Mouse (Mus musculus): ENCODE results near the gene Ghrhr. TPM values are rescaled to one million over a fixed set of nuclear protein-coding genes. Genes with fewer than 3 reads are reported as not detected.

The Ghrhr gene
- total and polyA plus RNA-seq, 2 experiments = 0.09 TPM; not detected in 1

DNA sequence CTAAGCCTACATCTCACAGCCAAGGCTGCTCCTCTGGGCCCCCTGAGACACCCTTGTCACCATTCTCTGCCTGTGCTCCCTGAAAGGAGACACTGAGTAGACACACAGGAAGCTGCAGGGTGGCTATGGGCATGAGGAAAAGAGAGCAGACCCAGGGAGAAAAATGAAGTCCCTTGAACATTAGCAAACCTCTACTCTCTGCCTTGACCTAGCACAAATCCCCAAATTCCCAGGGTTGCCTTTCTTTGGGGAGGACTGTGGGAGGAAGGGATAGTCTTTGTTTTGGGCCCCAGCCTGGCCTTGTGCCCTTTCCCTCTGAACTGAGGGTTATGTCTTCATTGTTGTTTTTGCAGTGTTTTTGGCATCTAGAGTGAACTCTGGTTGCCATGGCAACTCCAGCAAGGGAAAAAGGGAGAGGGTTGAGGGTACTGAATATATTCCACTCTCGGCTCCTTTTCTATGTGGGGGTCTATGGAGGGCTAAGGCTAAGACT is 44.8 kb downstream of the Ghrhr start:
- no peak for DNase-seq (ENCODE audit: extremely low read depth, low read depth, low spot score)
- no peaks in the 10 kb centered on the region for H3K79me2 ChIP-seq (ENCODE audit: control insufficient read depth, insufficient read depth, low read length)
- no peak overlapping the region for H3K9ac ChIP-seq (ENCODE audit: low read depth, low read length)
- peaks cover 3% of the 10 kb centered on the region; the same call in 1 of the 2 replicates for H3K27me3 ChIP-seq (ENCODE audit: control insufficient read depth, insufficient read depth, low read length)
- H3K36me3 ChIP-seq (ENCODE audit: control insufficient read depth, insufficient read depth, low read length) = no peaks in the 10 kb centered on the region
- no peak overlapping the region for H3K4me3 ChIP-seq (ENCODE audit: insufficient read depth, low read depth, low read length)
- no peak overlapping the region for H3K27ac ChIP-seq (replicated peaks; ENCODE audit: insufficient read depth, low read depth, low read length)
- H3K4me1 ChIP-seq (ENCODE audit: control insufficient read depth, insufficient read depth, low read length) = no peaks in the 10 kb centered on the region
- WGBS = 44% methylated on average over 1 of the region's 1 CpGs
- TF ChIP-seq CTCF (IDR thresholded peaks at IDR 0.05; ENCODE audit: low read depth, low read length) (no peak), POLR2A (IDR thresholded peaks at IDR 0.05; ENCODE audit: extremely low read depth, insufficient read depth, low read length) (no peak)

DNA sequence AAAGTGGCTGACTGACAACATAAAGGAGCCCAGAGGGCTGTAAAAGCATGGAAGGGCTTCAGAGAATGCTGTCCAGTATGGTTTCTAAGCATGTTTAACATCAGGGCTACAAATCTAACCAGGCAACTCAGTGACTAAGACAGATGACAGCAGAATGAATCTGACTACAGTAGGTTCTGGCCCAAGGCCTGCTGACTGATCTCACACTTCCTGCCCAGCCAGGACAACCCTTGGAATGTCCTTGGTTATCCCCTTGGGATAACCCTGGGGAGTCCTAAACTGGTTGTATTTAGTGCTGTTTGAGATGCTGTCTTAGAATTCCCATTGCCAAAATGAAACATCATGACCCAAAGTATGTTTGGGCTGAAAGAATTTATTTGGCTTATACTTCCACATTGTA is 56.0 kb downstream of the Ghrhr start:
- H3K4me3 ChIP-seq (ENCODE audit: insufficient read depth, low read depth, low read length) = no peak overlapping the region
- H3K27me3 ChIP-seq (ENCODE audit: control insufficient read depth, insufficient read depth, low read length) = no peaks in the 10 kb centered on the region
- H3K79me2 ChIP-seq (ENCODE audit: control insufficient read depth, insufficient read depth, low read length) = no peaks in the 10 kb centered on the region
- DNase-seq (ENCODE audit: extremely low read depth, low read depth, low spot score) = no peak
- no peaks in the 10 kb centered on the region for H3K4me1 ChIP-seq (ENCODE audit: control insufficient read depth, insufficient read depth, low read length)
- no peaks in the 10 kb centered on the region for H3K36me3 ChIP-seq (ENCODE audit: control insufficient read depth, insufficient read depth, low read length)
- H3K27ac ChIP-seq (replicated peaks; ENCODE audit: insufficient read depth, low read depth, low read length) = no peak overlapping the region
- H3K9ac ChIP-seq (ENCODE audit: low read depth, low read length) = no peak overlapping the region
- TF ChIP-seq POLR2A (IDR thresholded peaks at IDR 0.05; ENCODE audit: extremely low read depth, insufficient read depth, low read length) = no peak
- TF ChIP-seq CTCF (IDR thresholded peaks at IDR 0.05; ENCODE audit: low read depth, low read length) = no peak

DNA sequence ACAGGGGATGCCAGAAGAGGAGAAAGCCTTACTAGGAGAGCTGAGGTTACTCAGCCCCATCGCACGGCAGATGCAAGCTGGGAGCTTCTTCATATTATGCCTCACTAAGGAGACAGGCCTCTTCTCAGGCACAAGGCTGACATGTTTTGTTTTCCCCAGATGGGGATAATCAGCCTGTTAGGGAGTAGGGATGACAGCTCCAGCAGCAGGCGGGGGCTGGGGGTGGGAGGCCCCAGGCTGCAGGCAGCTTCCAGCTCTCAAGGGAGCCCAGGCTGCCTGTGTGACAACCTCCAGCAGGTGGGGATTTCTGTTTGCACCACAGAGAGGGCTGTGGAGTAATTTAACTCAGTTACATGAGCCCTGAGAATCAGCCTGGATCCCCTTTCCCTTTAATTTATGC is 58.3 kb downstream of the Ghrhr start:
- no peak overlapping the region for H3K9ac ChIP-seq (ENCODE audit: low read depth, low read length)
- WGBS = 60% methylated on average over 3 of the region's 3 CpGs
- no peaks in the 10 kb centered on the region for H3K36me3 ChIP-seq (ENCODE audit: control insufficient read depth, insufficient read depth, low read length)
- no peak overlapping the region for H3K27ac ChIP-seq (replicated peaks; ENCODE audit: insufficient read depth, low read depth, low read length)
- H3K27me3 ChIP-seq (ENCODE audit: control insufficient read depth, insufficient read depth, low read length) = no peaks in the 10 kb centered on the region
- DNase-seq (ENCODE audit: extremely low read depth, low read depth, low spot score) = no peak
- H3K4me1 ChIP-seq (ENCODE audit: control insufficient read depth, insufficient read depth, low read length) = no peaks in the 10 kb centered on the region
- H3K79me2 ChIP-seq (ENCODE audit: control insufficient read depth, insufficient read depth, low read length) = no peaks in the 10 kb centered on the region
- no peak overlapping the region for H3K4me3 ChIP-seq (ENCODE audit: insufficient read depth, low read depth, low read length)
- no peak for TF ChIP-seq CTCF (IDR thresholded peaks at IDR 0.05; ENCODE audit: low read depth, low read length)
- TF ChIP-seq POLR2A (IDR thresholded peaks at IDR 0.05; ENCODE audit: extremely low read depth, insufficient read depth, low read length) = no peak

DNA sequence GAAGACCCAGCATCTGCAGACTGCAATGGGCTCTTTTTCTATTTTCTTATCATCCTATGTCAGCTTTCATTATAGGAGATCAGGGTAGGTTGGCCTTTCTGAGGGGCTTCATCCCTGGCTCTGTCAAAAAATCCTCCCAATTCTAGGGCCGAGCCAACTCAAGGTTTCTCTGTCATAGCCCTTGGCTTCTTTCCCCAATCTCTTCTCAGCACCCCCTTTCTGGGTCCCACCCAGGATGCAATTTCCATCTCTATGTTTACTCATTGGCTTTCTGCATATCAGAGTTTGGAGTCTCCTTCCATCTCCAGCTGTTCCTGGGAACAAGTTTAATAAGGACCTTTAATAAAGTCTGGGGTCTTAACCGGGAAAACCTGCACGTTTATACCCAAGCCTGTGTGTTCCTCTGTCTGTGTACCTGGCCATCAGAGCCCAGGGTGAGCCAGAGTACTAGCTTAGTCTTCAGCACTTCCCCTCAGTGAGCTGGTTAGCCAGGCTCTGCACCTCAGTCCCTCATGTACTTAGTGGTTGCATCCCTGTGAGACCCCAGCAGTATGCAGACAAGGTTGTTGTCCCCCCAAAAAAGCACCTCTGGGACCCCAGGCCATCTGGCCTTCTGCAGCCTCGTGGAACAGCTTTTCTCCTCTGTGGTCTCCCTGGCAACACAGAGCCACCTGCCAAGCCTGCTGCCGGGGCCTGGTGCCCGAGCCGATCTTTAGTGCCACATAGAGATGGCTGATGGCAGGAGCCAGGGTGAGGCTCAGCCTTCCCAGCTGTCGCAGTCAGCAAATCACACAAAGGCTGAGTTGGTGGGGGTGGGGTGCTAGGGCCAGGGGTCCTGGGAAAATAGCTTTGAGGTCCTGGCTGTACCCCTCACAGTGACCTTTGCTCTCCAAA is 59.4 kb downstream of the Ghrhr start:
- Histone ChIP-seq H3K4me3 (ENCODE audit: insufficient read depth, low read depth, low read length) (no peak overlapping the region), H3K4me1 (ENCODE audit: control insufficient read depth, insufficient read depth, low read length) (no peaks in the 10 kb centered on the region), H3K36me3 (ENCODE audit: control insufficient read depth, insufficient read depth, low read length) (no peaks in the 10 kb centered on the region), H3K79me2 (ENCODE audit: control insufficient read depth, insufficient read depth, low read length) (no peaks in the 10 kb centered on the region), H3K27ac (replicated peaks; ENCODE audit: insufficient read depth, low read depth, low read length) (no peak overlapping the region), H3K9ac (ENCODE audit: low read depth, low read length) (no peak overlapping the region), H3K27me3 (ENCODE audit: control insufficient read depth, insufficient read depth, low read length) (no peaks in the 10 kb centered on the region)
- no peak for DNase-seq (ENCODE audit: extremely low read depth, low read depth, low spot score)
- no peak for TF ChIP-seq POLR2A (IDR thresholded peaks at IDR 0.05; ENCODE audit: extremely low read depth, insufficient read depth, low read length)
- TF ChIP-seq CTCF (IDR thresholded peaks at IDR 0.05; ENCODE audit: low read depth, low read length) = no peak
- 63% methylated on average over 8 of the region's 8 CpGs for WGBS

DNA sequence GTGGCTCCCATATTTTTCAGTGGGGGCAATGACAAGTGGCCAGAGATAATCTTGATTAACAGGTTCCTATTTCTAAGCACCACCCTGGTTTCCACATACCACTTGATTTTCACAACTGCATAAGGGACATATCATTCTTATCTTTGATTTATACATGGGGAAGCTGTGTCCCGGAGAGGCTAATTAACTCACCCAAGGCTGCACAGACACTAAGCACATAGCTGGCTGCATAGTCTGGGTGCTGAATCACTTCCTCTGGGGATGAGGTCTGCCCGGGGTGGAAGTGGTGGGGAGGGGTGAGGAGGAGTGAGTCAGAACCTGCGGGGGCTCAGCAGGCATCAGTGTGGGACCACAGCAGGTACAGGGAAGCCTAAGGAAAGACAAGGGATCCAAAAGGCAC is 61.8 kb downstream of the Ghrhr start:
- TF ChIP-seq CTCF (IDR thresholded peaks at IDR 0.05; ENCODE audit: low read depth, low read length) (no peak), POLR2A (IDR thresholded peaks at IDR 0.05; ENCODE audit: extremely low read depth, insufficient read depth, low read length) (no peak)
- no peak overlapping the region for H3K9ac ChIP-seq (ENCODE audit: low read depth, low read length)
- no peak for DNase-seq (ENCODE audit: extremely low read depth, low read depth, low spot score)
- H3K27ac ChIP-seq (replicated peaks; ENCODE audit: insufficient read depth, low read depth, low read length) = no peak overlapping the region
- no peaks in the 10 kb centered on the region for H3K79me2 ChIP-seq (ENCODE audit: control insufficient read depth, insufficient read depth, low read length)
- no peaks in the 10 kb centered on the region for H3K4me1 ChIP-seq (ENCODE audit: control insufficient read depth, insufficient read depth, low read length)
- H3K4me3 ChIP-seq (ENCODE audit: insufficient read depth, low read depth, low read length) = no peak overlapping the region
- no peaks in the 10 kb centered on the region for H3K36me3 ChIP-seq (ENCODE audit: control insufficient read depth, insufficient read depth, low read length)
- 42% methylated on average over 3 of the region's 3 CpGs for WGBS
- H3K27me3 ChIP-seq (ENCODE audit: control insufficient read depth, insufficient read depth, low read length) = no peaks in the 10 kb centered on the region

Other genes starting within 250 kb of the Ghrhr start
- gene Crhr2, start 243.3 kb upstream of the Ghrhr start, total RNA-seq (2014; rRNA removed) = 0.09 and 0.13 TPM in 2 replicates
- 0.64 and 1.2 TPM in 2 replicates for gene Crhr2, start 243.3 kb upstream of the Ghrhr start, polyA plus RNA-seq (2012; rRNA removed)
- gene Inmt, start 201.3 kb upstream of the Ghrhr start, total RNA-seq (2014; rRNA removed) = 2,150 and 2,435 TPM in 2 replicates
- 370 and 421 TPM in 2 replicates for gene Inmt, start 201.3 kb upstream of the Ghrhr start, polyA plus RNA-seq (2012; rRNA removed)
- 4.1 and 7.7 TPM in 2 replicates for gene Mindy4, start 172.9 kb upstream of the Ghrhr start, total RNA-seq (2014; rRNA removed)
- gene Mindy4, start 172.9 kb upstream of the Ghrhr start, polyA plus RNA-seq (2012; rRNA removed) = 3.3 and 4.3 TPM in 2 replicates
- 78.1 and 91.4 TPM in 2 replicates for gene Aqp1, start 39.9 kb upstream of the Ghrhr start, total RNA-seq (2014; rRNA removed)
- 78.3 and 88.6 TPM in 2 replicates for gene Aqp1, start 39.9 kb upstream of the Ghrhr start, polyA plus RNA-seq (2012; rRNA removed)
- 0.74 and 2.3 TPM in 2 replicates for gene Adcyap1r1, start 75.7 kb downstream of the Ghrhr start, total RNA-seq (2014; rRNA removed)
- 0.75 and 0.78 TPM in 2 replicates for gene Adcyap1r1, start 75.7 kb downstream of the Ghrhr start, polyA plus RNA-seq (2012; rRNA removed)